Mouse (Mus musculus) heart, adult 2 months (tissue): ENCODE data around the gene Mrps14.

ENCODE experiments used
- CTCF ChIP-seq: fragments of 200-600 bp; IDR thresholded peaks from 2 replicates; pipeline ENCODE4 v1.8.1; 2022; ENCODE audit warnings: antibody characterized with exemption, mild to moderate bottlenecking, moderate library complexity
- EP300 ChIP-seq: fragments of 200-500 bp; IDR thresholded peaks from 2 replicates; pipeline ENCODE4 v1.6.1; 2011; ENCODE audit warnings: low read depth, low read length, control low read depth; ENCODE audit not compliant: insufficient read depth
- POLR2A ChIP-seq: fragments of 200-500 bp; IDR thresholded peaks from 2 replicates; pipeline ENCODE4 v1.6.1; 2011; ENCODE audit warnings: mild to moderate bottlenecking, low read depth, low read length, control low read depth; ENCODE audit not compliant: insufficient read depth

DNA sequence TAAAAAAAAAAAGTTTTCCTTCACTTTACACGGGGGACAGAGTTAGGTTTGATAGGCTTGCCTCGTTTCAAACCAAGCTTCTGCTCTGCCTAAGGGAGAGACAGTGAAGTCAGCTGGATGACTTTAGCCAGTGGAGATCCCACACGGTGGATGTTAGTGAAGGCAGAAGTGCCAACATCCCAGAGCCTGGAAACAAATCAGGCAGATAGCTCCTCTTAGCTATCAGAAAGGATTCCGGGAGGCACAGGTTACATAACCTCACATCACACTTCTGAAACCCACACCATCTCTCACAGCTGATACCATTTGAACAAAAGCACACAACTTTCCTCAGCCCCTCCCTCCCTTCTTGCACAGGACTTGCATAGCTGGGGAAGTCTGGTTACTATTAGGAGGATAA lies 55.8 kb downstream of the Mrps14 start:
- TF ChIP-seq POLR2A (no peak), EP300 (no peak), CTCF (no peak)
